8 mouse cellular contexts compared by ENCODE assay signal in the genomic region with DNA sequence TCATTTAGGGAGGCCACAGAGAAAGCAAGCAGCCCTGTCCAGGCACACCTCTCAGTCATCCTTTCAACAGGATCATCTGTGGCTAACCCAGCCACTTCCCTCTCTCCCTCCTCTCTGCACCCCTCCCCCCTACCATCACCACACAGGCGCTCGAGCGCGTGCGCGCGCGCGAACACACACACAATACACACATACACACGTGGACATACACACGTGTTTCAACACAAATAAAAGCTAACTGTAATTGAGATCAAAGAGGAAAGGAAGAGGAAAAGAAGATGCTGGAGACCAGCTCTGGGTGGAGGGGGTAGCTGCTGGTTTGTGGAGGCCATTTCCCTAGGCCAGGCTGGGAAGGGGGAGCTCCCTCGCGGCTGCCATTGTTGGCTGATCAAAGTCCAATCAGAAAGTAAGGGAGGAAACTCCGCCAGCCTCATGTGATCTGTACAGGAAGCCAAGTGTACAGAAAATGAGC.
A peak's percentile ranks its signal among the peaks of the same experiment; 100 is the strongest.
DNase-seq lines count a peak whose midpoint lies in the region; ATAC-seq lines count a peak whose summit lies in the region.

No protein-coding gene starts in this region.

- H3K27ac ChIP-seq in embryonic facial prominence, embryonic 12.5 days: peak overlapping the region; percentile 26; the same call in 1 of the 2 replicates

- no peaks in the 10 kb centered on the region for H3K27me3 ChIP-seq in embryonic facial prominence, embryonic 12.5 days

- H3K9me3 ChIP-seq in embryonic facial prominence, embryonic 12.5 days: no peaks in the 10 kb centered on the region

- no peak overlapping the region for H3K4me3 ChIP-seq in embryonic facial prominence, embryonic 12.5 days

- no peak overlapping the region for H3K9ac ChIP-seq in embryonic facial prominence, embryonic 12.5 days

- DNase-seq in cerebellum, postnatal 14 days: peak; percentile 48 to 53
- no peak for DNase-seq in cerebellum, postnatal 25 days
- DNase-seq in kidney, adult 8-10 months: peak; percentile 66 to 80
- peak; percentile 24 for DNase-seq in lung, postnatal 36 days
- no peak for DNase-seq in urinary bladder, postnatal 25 days (ENCODE audit: low spot score)
- no peak for DNase-seq in urinary bladder, adult 18-20 months (ENCODE audit: low spot score in 2 of 2)
- DNase-seq in cerebellum, adult 11-12 months: no peak

- peaks cover 71% of the 10 kb centered on the region for H3K4me1 ChIP-seq in embryonic facial prominence, embryonic 12.5 days

- ATAC-seq in embryonic facial prominence, embryonic 12.5 days (ENCODE audit: insufficient number of reproducible peaks, insufficient read depth, low FRiP score, low TSS enrichment): peak; percentile 64; the same call in 1 of the 2 replicates

- WGBS in embryonic facial prominence, embryonic 12.5 days: 7% methylated on average over 14 of the region's 14 CpGs

- 0 out of 2 replicates have a peak, but pooled peaks cover 10% of the 10 kb centered on the region for H3K36me3 ChIP-seq in embryonic facial prominence, embryonic 12.5 days

- peak overlapping the region; percentile 39 for H3K4me2 ChIP-seq in embryonic facial prominence, embryonic 12.5 days (replicated peaks)

Comparison
In these comparisons a context has a peak if more than half of its experiments do, and no peak if none do; other contexts are left out.
1. DNase-seq: peak in cerebellum, postnatal 14 days (2 of 2), kidney, adult 8-10 months (2 of 2) and lung, postnatal 36 days (single experiment); none in cerebellum, postnatal 25 days (0 of 2), urinary bladder, postnatal 25 days (single experiment), urinary bladder, adult 18-20 months (0 of 2) and cerebellum, adult 11-12 months (single experiment).